Mouse (Mus musculus): ENCODE measurements at regions not wholly inside any gene's neighbourhood (a gene's known extent, or its start where the extent isn't known, plus 50 kb on each side); places are given as distances from the start of the nearest gene placed in this dataset.

DNA sequence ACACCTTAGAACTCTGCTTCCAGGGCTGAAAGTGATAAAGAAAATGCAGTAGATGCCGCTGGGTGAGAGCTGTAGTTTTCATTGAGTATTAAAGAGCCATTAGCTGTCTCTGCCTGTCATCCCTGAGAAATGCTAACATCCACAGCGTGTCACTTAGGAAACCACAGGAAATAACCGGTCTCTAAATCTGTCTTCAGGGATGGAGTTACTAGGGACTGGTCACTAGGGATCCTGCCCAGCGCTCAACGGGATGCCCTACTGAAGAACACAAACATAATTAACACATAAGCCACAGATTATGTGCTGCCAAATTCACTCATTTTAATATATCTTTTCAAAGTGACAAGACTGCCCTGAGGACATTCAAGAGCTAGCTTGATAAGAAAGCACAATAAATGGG is 329.3 kb upstream of the Cdh4 start:
- no peak overlapping the region for H3K9ac ChIP-seq (replicated peaks)
- H3K4me2 ChIP-seq, result no peak overlapping the region
- H3K4me1 ChIP-seq (replicated peaks), result peaks cover 7% of the 10 kb centered on the region
- 36% methylated on average over 5 of the region's 5 CpGs for WGBS
- H3K27ac ChIP-seq, result no peak overlapping the region
- H3K36me3 ChIP-seq, result no peaks in the 10 kb centered on the region
- no peaks in the 10 kb centered on the region for H3K9me3 ChIP-seq
- no peak for ATAC-seq (ENCODE audit: insufficient number of reproducible peaks, insufficient read depth, low FRiP score, low TSS enrichment, low read depth)
- H3K4me3 ChIP-seq (replicated peaks), result no peak overlapping the region
- peaks cover 2% of the 10 kb centered on the region; the same call in 1 of the 2 replicates for H3K27me3 ChIP-seq

DNA sequence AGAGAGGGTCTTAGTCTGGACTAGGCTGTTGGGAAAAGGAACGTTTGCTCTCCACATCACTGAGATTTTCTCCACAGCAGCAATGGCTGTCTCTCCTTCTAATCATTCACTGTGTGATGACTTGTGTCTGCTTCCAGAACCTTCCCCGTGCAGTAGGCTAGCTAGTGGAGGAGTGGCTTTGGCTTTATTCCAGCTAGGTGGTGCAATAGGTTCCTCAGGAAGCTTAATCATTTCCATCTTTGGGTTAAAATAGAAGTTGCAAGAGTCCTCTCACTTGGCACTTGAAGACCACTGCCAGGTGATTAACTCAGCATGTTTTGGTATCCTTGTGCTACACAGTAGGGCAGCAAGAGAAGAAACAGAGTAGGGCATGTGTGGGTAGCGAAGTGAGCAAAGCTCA is 314.2 kb upstream of the Cdh4 start:
- H3K4me2 ChIP-seq, result no peak overlapping the region
- no peaks in the 10 kb centered on the region for H3K9me3 ChIP-seq
- no peaks in the 10 kb centered on the region for H3K36me3 ChIP-seq
- no peak overlapping the region for H3K9ac ChIP-seq (replicated peaks)
- no peak overlapping the region for H3K4me3 ChIP-seq (replicated peaks)
- no peak for ATAC-seq (ENCODE audit: insufficient number of reproducible peaks, insufficient read depth, low FRiP score, low TSS enrichment, low read depth)
- H3K4me1 ChIP-seq (replicated peaks), result no peaks in the 10 kb centered on the region
- no peaks in the 10 kb centered on the region for H3K27me3 ChIP-seq
- 86% methylated on average over 3 of the region's 3 CpGs for WGBS
- no peak overlapping the region for H3K27ac ChIP-seq

DNA sequence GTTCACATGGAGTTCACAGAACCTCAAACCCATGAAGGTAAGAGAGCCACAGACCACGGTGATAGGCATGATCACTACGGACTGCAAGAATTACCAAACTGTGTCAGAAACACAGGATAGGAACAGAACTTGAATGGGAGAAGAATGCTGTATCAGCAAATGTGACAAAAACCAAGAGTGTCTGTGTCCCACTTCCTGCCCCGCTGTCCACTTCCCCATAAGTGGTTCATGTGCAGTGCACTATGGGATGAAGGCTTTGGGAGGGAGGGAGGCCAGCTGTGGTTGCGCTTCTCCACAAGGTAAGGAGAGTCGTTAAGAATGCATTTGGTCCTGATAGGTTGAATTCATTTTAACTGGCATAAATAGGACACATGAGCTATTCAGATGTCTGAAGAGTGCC is 313.8 kb upstream of the Cdh4 start:
- WGBS, result 84% methylated on average over 5 of the region's 5 CpGs
- Histone ChIP-seq H3K27ac (no peak overlapping the region), H3K9ac (replicated peaks) (no peak overlapping the region), H3K9me3 (no peaks in the 10 kb centered on the region), H3K4me2 (no peak overlapping the region), H3K36me3 (no peaks in the 10 kb centered on the region), H3K4me1 (replicated peaks) (no peaks in the 10 kb centered on the region), H3K27me3 (no peaks in the 10 kb centered on the region), H3K4me3 (replicated peaks) (no peak overlapping the region)
- ATAC-seq (ENCODE audit: insufficient number of reproducible peaks, insufficient read depth, low FRiP score, low TSS enrichment, low read depth), result no peak

DNA sequence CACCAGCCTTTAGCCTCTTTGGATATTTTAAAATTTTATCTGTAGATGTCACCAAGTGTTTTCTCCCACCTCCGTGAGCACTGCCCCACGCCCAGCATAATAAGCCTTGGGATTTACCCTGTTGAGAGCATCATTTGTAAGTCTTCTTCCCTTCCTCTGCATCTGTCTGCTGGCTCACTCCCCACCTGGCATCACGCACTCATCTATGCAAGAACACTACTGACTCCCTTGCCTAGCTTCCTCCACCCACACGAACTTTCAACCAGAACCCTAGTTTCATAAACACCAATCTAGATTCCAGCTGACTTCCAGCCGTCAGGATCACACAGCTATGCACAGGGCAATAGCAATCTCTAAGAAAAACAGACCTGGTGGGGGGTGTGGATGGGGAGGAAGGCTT is 311.2 kb upstream of the Cdh4 start:
- no peaks in the 10 kb centered on the region for H3K36me3 ChIP-seq
- no peaks in the 10 kb centered on the region for H3K27me3 ChIP-seq
- WGBS, result 72% methylated on average over 5 of the region's 5 CpGs
- ATAC-seq (ENCODE audit: insufficient number of reproducible peaks, insufficient read depth, low FRiP score, low TSS enrichment, low read depth), result no peak
- H3K4me2 ChIP-seq, result no peak overlapping the region
- no peaks in the 10 kb centered on the region for H3K4me1 ChIP-seq (replicated peaks)
- H3K4me3 ChIP-seq (replicated peaks), result no peak overlapping the region
- no peak overlapping the region for H3K27ac ChIP-seq
- no peak overlapping the region for H3K9ac ChIP-seq (replicated peaks)
- H3K9me3 ChIP-seq, result no peaks in the 10 kb centered on the region

DNA sequence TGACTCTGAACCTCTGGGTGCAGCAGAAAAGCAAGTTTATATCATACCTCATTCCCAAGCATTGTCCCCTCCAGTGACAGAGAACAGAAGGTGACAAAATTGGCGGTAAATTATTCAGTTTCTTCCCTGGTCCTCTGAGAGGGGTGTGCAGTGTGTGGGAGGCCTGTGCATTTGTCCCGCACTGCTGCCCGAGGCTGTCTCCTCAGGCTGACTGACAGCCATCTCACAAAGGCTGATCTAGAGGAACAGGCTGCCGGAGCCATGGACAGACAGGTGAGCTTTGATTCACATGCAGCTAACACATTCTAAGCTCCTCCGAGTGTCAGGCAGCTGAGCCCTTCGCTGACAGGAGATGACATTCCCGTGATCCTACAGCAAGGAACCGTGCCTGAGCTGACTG is 299.9 kb upstream of the Cdh4 start:
- H3K4me3 ChIP-seq (replicated peaks), result no peak overlapping the region
- peaks cover 13% of the 10 kb centered on the region for H3K4me1 ChIP-seq (replicated peaks)
- no peaks in the 10 kb centered on the region for H3K36me3 ChIP-seq
- no peak overlapping the region for H3K4me2 ChIP-seq
- H3K27ac ChIP-seq, result no peak overlapping the region
- 85% methylated on average over 8 of the region's 8 CpGs for WGBS
- no peaks in the 10 kb centered on the region for H3K9me3 ChIP-seq
- H3K9ac ChIP-seq (replicated peaks), result no peak overlapping the region
- no peaks in the 10 kb centered on the region for H3K27me3 ChIP-seq
- no peak for ATAC-seq (ENCODE audit: insufficient number of reproducible peaks, insufficient read depth, low FRiP score, low TSS enrichment, low read depth)

DNA sequence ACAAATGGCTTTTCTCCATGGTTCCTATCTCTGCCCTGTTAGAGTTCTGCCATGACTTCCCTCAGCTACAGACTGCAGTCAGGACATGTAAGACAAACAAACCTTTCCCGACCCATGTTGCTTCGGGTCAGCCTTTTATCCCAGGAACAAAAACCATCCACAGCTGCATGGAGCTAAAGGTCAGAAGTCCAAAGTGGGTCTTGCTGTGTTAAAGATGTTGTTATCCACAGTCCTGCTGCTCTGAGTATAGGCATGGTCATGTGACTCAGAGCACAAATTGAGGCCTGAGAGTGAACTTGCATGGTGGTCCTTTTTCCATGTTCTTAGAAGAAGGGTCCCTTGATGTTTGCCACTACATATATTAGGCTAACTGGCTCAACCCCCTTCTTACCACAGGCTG is 296.5 kb upstream of the Cdh4 start:
- no peak overlapping the region for H3K27ac ChIP-seq
- ATAC-seq (ENCODE audit: insufficient number of reproducible peaks, insufficient read depth, low FRiP score, low TSS enrichment, low read depth), result no peak
- 52% methylated on average over 2 of the region's 2 CpGs for WGBS
- H3K4me1 ChIP-seq (replicated peaks), result peaks cover 20% of the 10 kb centered on the region
- H3K36me3 ChIP-seq, result no peaks in the 10 kb centered on the region
- no peak overlapping the region for H3K4me2 ChIP-seq
- H3K4me3 ChIP-seq (replicated peaks), result no peak overlapping the region
- no peak overlapping the region for H3K9ac ChIP-seq (replicated peaks)
- no peaks in the 10 kb centered on the region for H3K9me3 ChIP-seq
- H3K27me3 ChIP-seq, result no peaks in the 10 kb centered on the region

DNA sequence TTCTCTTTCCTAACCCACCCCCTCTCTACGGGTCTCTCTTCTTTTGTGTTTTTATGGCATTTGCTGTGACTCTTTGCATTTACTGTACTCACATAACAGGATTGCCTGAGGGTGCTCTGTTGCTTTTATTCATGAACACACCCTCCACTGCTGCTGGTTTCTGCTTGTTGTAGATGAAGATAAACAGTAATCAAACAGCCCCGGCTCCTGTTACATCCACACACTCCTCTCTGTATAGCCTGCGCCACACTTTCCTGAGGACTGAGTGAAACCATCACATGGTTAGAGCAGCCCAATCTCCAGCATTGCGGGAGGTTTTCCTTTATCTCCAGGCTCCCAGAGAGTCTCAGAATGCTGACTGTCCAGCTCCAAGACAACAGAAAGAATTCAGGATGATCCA is 296.0 kb upstream of the Cdh4 start:
- Histone ChIP-seq H3K4me3 (replicated peaks) (no peak overlapping the region), H3K4me1 (replicated peaks) (peaks cover 20% of the 10 kb centered on the region), H3K27me3 (no peaks in the 10 kb centered on the region), H3K27ac (no peak overlapping the region), H3K9me3 (no peaks in the 10 kb centered on the region), H3K9ac (replicated peaks) (no peak overlapping the region), H3K36me3 (no peaks in the 10 kb centered on the region), H3K4me2 (no peak overlapping the region)
- WGBS, result 37% methylated on average over 4 of the region's 4 CpGs
- no peak for ATAC-seq (ENCODE audit: insufficient number of reproducible peaks, insufficient read depth, low FRiP score, low TSS enrichment, low read depth)

DNA sequence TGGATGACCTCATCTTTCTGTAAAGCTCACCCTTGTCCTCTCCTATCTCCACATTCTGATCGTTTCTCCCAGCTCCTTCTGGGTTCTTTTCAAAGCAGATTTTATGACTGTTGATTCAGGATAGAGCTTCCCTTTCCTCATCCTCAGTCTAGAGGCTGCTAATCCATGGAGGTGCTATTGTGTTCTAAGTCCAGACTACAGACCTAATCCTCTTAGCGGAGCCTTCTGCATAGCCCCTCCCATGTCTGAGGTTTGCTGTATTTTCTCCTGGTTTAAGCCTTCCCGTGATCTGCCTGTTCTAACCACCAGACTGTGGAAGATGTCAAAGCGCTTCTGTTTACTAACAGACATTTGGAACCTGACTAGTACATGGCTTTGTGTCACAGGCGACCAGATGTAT is 294.0 kb upstream of the Cdh4 start:
- no peak for ATAC-seq (ENCODE audit: insufficient number of reproducible peaks, insufficient read depth, low FRiP score, low TSS enrichment, low read depth)
- Histone ChIP-seq H3K9me3 (no peaks in the 10 kb centered on the region), H3K9ac (replicated peaks) (no peak overlapping the region), H3K36me3 (no peaks in the 10 kb centered on the region), H3K4me1 (replicated peaks) (peaks cover 20% of the 10 kb centered on the region), H3K4me3 (replicated peaks) (no peak overlapping the region), H3K27ac (no peak overlapping the region), H3K4me2 (no peak overlapping the region), H3K27me3 (no peaks in the 10 kb centered on the region)
- WGBS, result 64% methylated on average over 5 of the region's 5 CpGs

DNA sequence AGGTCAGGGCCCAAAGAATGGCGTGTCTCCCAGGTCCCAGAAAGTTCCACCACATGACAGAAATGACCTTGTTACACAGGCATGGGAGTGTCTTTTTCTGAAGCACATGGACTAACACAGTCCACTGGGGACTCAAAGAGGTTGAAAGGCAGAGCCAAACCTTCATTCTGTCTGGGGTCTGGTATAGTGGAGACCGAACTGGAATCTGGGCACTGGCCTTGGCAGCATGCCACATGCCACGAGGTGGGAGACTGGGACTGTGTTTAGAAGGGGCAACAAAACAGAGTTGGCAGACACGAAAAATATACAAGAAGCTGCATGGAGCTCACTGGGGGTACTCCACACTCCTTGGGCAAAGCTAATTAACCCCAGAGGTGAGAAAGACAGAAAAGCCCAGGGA is 293.6 kb upstream of the Cdh4 start:
- WGBS, result 62% methylated on average over 4 of the region's 4 CpGs
- no peak overlapping the region for H3K27ac ChIP-seq
- H3K36me3 ChIP-seq, result no peaks in the 10 kb centered on the region
- no peak overlapping the region for H3K4me3 ChIP-seq (replicated peaks)
- H3K4me1 ChIP-seq (replicated peaks), result peaks cover 20% of the 10 kb centered on the region
- no peak overlapping the region for H3K4me2 ChIP-seq
- H3K9me3 ChIP-seq, result no peaks in the 10 kb centered on the region
- no peak for ATAC-seq (ENCODE audit: insufficient number of reproducible peaks, insufficient read depth, low FRiP score, low TSS enrichment, low read depth)
- H3K27me3 ChIP-seq, result no peaks in the 10 kb centered on the region
- no peak overlapping the region for H3K9ac ChIP-seq (replicated peaks)

DNA sequence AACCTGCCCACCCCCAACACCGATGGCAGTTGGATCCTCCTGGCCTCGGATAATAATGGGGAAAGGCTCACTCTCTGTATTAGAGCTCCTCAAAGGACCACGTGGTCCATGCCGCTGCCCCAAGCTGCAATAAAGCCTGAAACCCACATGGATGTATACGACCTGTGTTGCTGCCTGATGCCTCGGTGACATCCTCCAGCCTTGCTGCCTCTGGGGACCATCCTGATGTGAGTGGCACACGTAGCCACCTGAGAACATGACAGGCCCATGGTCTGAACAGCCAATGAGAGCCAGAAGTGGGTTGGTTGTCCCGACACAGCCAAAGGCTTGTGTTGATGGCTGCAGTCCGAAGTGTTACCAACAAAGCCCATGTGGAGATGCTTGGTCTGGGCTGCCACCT is 283.4 kb upstream of the Cdh4 start:
- no peak for ATAC-seq (ENCODE audit: insufficient number of reproducible peaks, insufficient read depth, low FRiP score, low TSS enrichment, low read depth)
- Histone ChIP-seq H3K4me1 (replicated peaks) (no peaks in the 10 kb centered on the region), H3K9ac (replicated peaks) (no peak overlapping the region), H3K27me3 (no peaks in the 10 kb centered on the region), H3K4me3 (replicated peaks) (no peak overlapping the region), H3K9me3 (no peaks in the 10 kb centered on the region), H3K4me2 (no peak overlapping the region), H3K36me3 (no peaks in the 10 kb centered on the region), H3K27ac (no peak overlapping the region)
- WGBS, result 81% methylated on average over 9 of the region's 9 CpGs

DNA sequence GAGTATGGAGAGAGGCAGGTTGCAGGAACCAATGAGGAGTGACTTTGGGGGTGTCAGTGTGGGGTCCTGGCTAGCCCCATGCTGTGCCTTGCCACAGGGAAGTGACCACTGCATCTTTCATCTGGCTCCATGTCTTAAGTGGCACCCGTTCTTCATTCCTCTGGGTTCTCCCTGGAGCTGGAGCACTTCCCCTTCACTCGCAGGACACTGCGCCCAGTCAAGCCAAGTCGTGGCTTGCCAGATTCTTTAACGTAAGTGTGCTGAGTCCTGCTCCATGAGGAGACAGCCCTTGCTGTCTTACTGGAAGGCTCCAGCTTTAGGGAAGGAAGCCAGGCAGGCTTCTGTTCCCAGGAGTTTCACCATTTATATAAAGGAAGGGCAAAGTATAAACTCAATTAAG is 279.1 kb upstream of the Cdh4 start:
- H3K27ac ChIP-seq, result no peak overlapping the region
- no peak overlapping the region for H3K9ac ChIP-seq (replicated peaks)
- ATAC-seq (ENCODE audit: insufficient number of reproducible peaks, insufficient read depth, low FRiP score, low TSS enrichment, low read depth), result no peak
- no peaks in the 10 kb centered on the region for H3K9me3 ChIP-seq
- no peak overlapping the region for H3K4me2 ChIP-seq
- no peaks in the 10 kb centered on the region for H3K27me3 ChIP-seq
- 83% methylated on average over 5 of the region's 5 CpGs for WGBS
- no peaks in the 10 kb centered on the region for H3K36me3 ChIP-seq
- no peak overlapping the region for H3K4me3 ChIP-seq (replicated peaks)
- H3K4me1 ChIP-seq (replicated peaks), result no peaks in the 10 kb centered on the region

DNA sequence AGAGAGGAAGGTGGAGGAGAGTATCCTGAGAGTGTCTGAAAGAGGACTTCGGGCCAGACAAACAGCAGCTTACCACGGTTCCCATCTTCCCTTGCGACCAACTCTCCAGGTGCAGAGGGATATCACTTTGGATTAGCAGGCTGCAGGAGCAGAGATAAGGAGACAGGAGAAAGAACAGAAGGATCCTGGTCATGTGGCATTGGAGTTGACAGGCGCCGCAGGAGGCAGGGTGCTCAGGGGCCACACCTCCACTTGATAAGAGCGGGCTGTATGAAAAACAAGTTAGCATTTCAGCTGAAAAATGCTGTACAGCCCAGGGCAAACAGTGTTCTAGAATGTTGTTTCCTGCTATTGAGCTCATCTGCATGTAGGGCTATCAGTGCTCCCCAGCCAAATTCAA is 272.1 kb upstream of the Cdh4 start:
- ATAC-seq (ENCODE audit: insufficient number of reproducible peaks, insufficient read depth, low FRiP score, low TSS enrichment, low read depth), result no peak
- H3K27me3 ChIP-seq, result no peaks in the 10 kb centered on the region
- no peaks in the 10 kb centered on the region for H3K9me3 ChIP-seq

More for the DNA sequence above, 272.1 kb upstream of the Cdh4 start:
- Histone ChIP-seq H3K4me3 (replicated peaks) (no peak overlapping the region), H3K36me3 (no peaks in the 10 kb centered on the region), H3K9ac (replicated peaks) (no peak overlapping the region), H3K27ac (no peak overlapping the region), H3K4me1 (replicated peaks) (no peaks in the 10 kb centered on the region), H3K4me2 (no peak overlapping the region)
- 52% methylated on average over 6 of the region's 6 CpGs for WGBS

All from limb, embryonic 12.5 days (tissue).